Mouse (Mus musculus) bone marrow, adult 2 months (tissue): ENCODE data around the gene Ndufc2.

Experiments
- CTCF ChIP-seq: fragments of 200-500 bp; IDR thresholded peaks from 2 replicates; pipeline ENCODE4 v1.5.1; 2011; ENCODE audit warnings: low read length, control low read depth; ENCODE audit not compliant: control insufficient read depth, insufficient read depth
- POLR2A ChIP-seq: fragments of 200-500 bp; IDR thresholded peaks from 2 replicates; pipeline ENCODE4 v1.6.1; 2011; ENCODE audit warnings: low read depth, mild to moderate bottlenecking, control low read depth, low read length, borderline replicate concordance; ENCODE audit not compliant: control insufficient read depth

DNA sequence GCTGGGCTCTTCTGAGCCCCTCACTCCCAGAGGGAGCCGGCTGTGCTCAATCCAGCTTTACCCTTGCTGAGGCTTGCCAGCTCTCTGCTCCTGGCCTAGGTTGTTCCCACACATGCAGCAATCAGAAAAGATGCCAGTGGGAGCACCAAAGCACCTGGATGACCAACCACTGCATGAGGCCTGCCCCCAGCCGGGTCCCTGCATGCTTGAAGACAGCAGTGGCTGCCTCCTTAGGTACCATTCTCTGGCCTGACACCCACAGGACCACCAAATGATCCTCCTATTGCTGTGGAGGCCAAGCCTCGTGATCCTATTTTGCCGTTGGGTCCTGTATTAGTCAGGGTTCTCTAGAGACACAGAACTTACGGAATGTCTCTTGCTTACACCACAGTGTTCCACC is 48.9 kb upstream of the Ndufc2 start:
- no peak for TF ChIP-seq POLR2A
- no peak for TF ChIP-seq CTCF
